Mouse (Mus musculus): Measurements from ENCODE around the gene Klhl30. TPM values are rescaled to one million over a fixed set of nuclear protein-coding genes. Genes with fewer than 3 reads are reported as not detected.

The Klhl30 gene
- polyA plus RNA-seq, 1 experiment from 2014 or later = 0.53 TPM

DNA sequence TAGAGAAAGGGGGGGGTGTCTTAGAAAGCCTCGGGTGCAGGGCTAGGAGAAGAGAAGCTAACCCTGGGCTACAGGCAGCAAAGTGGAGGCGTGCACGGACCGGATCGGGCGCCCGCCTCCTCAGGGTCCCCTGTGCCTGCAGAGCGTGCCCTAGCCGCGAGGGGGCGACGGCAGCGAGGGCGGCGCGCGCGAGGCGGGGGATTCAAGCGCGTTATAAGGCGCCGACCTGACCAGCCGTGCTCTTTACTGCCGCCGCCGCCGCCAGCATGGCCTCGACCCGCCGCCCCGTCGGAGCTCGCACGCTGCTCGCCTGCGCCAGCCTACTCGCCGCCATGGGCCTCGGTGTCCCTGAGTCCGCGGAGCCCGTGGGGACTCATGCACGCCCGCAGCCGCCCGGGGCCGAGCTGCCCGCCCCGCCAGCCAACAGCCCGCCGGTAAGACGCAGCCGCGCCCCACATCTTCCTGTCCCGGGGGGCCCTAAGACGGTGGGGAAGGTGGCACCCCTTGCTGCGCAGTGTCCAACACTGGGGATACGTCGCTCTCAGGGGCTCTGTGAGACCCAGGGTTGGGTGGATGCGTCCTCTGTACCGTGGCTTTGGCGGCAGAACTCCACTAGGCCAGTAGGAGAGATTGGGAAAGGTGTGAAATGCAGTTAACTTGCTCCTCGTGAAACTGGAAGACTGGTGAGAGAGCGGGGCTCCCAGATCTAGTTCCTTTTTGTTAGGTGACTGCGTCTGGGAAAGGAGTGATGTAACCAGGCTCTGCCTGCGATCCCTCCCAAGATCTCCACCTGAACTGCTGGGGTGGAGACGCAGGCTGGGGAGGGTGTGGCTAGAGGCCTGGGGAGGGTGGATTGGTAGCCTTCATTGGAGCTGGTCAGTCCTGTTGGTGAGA, 15.6 kb downstream of the Klhl30 start, which contains the start of gene Erfe:
Gene Erfe (plus strand): TSS at position 216 of the 894 bp plus-strand sequence.
- Histone ChIP-seq H3K4me1 (peaks cover 18% of the 10 kb centered on the region), H3K27ac (no peak within 1 kb of the TSS), H3K4me3 (replicated peaks) (peak within 1 kb of the TSS; percentile 50), H3K9ac (peak within 1 kb of the TSS; percentile 48), H3K27me3 (no peaks in the 10 kb centered on the region), H3K36me3 (peaks cover 20% of the 10 kb centered on the region), H3K9me3 (replicated peaks) (peaks cover 6% of the 10 kb centered on the region; the same call in 1 of the 2 replicates), H3K4me2 (peak within 1 kb of the TSS; percentile 87)
- WGBS = 2% methylated on average over 68 of the region's 68 CpGs
- peak; percentile 72 for ATAC-seq (replicated peaks; ENCODE audit: low FRiP score)

GRCm38 (mm10) chr1:91367295-91367694, 16.5 kb downstream of the Klhl30 start:
- Histone ChIP-seq H3K27me3 (no peaks in the 10 kb centered on the region), H3K4me3 (replicated peaks) (no peak overlapping the region), H3K27ac (no peak overlapping the region), H3K9ac (no peak overlapping the region), H3K36me3 (peaks cover 28% of the 10 kb centered on the region), H3K9me3 (replicated peaks) (peaks cover 6% of the 10 kb centered on the region; the same call in 1 of the 2 replicates), H3K4me1 (peaks cover 18% of the 10 kb centered on the region), H3K4me2 (peak overlapping the region; percentile 87)
- 95% methylated on average over 3 of the region's 3 CpGs for WGBS
- no peak for ATAC-seq (replicated peaks; ENCODE audit: low FRiP score)

DNA sequence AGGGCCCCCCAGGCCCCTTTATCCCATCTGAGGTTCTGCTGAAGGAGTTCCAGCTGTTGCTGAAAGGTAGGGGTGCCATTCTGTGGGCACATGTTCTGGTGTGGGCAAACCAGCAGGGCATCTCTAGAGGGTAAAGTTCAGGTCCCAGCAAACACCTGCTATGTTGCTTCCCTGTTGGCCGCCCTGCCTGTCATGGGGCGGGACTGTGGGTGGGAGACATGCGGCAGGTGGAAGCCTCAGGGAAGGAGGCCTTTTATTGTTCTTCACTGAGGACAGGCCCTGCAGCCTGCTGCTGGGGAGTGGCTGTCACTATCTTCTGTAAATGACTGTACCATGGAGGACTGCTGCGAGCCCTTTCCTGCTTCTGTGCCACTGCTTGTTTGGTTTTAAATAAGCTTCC, 18.6 kb downstream of the Klhl30 start:
- Histone ChIP-seq H3K36me3 (peaks cover 49% of the 10 kb centered on the region), H3K4me3 (replicated peaks) (no peak overlapping the region), H3K27ac (no peak overlapping the region), H3K4me1 (peaks cover 18% of the 10 kb centered on the region), H3K27me3 (no peaks in the 10 kb centered on the region), H3K9me3 (replicated peaks) (peaks cover 1% of the 10 kb centered on the region; the same call in 1 of the 2 replicates), H3K9ac (no peak overlapping the region), H3K4me2 (no peak overlapping the region)
- 69% methylated on average over 4 of the region's 4 CpGs for WGBS
- no peak for ATAC-seq (replicated peaks; ENCODE audit: low FRiP score)

- Histone ChIP-seq H3K27ac (no peak overlapping the region), H3K4me3 (replicated peaks) (no peak overlapping the region), H3K9ac (no peak overlapping the region), H3K4me1 (peaks cover 18% of the 10 kb centered on the region), H3K9me3 (replicated peaks) (no peaks in the 10 kb centered on the region), H3K4me2 (no peak overlapping the region), H3K27me3 (no peaks in the 10 kb centered on the region), H3K36me3 (peaks cover 56% of the 10 kb centered on the region)
- no peak for ATAC-seq (replicated peaks; ENCODE audit: low FRiP score)
- 85% methylated on average over 23 of the region's 23 CpGs for WGBS
Measured at GRCm38 (mm10) chr1:91370055-91370454, 19.2 kb downstream of the Klhl30 start.

DNA sequence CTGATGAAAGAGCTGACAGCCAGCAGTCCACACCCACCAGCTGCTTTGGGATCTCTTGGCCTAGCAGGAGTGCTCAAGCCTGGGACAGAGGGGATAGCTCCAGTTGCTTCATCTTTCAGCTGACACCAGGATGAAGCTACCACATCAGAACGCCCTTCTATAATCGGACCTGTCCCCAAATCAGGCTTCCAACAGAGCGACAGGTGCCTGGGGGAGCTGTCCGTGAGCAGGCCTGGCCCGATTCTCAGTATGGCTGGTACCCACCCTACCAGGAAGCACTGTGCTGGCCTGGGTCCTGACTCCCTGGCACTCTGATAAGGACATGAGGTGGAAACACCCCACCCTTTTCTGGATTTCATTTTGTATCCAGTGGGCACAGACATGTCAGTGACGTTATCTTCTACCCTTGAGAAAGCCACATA, 22.6 kb downstream of the Klhl30 start:
- H3K9ac ChIP-seq = no peak overlapping the region
- H3K27ac ChIP-seq = no peak overlapping the region
- H3K27me3 ChIP-seq = no peaks in the 10 kb centered on the region
- 91% methylated on average over 6 of the region's 6 CpGs for WGBS
- no peak overlapping the region for H3K4me2 ChIP-seq
- no peak overlapping the region for H3K4me3 ChIP-seq (replicated peaks)
- H3K9me3 ChIP-seq (replicated peaks) = no peaks in the 10 kb centered on the region
- no peak for ATAC-seq (replicated peaks; ENCODE audit: low FRiP score)
- peaks cover 90% of the 10 kb centered on the region for H3K36me3 ChIP-seq
- no peaks in the 10 kb centered on the region for H3K4me1 ChIP-seq

- Histone ChIP-seq H3K27ac (no peak overlapping the region), H3K4me2 (no peak overlapping the region), H3K36me3 (peaks cover 96% of the 10 kb centered on the region), H3K27me3 (no peaks in the 10 kb centered on the region), H3K4me1 (no peaks in the 10 kb centered on the region), H3K4me3 (replicated peaks) (no peak overlapping the region), H3K9me3 (replicated peaks) (no peaks in the 10 kb centered on the region), H3K9ac (no peak overlapping the region)
- peak; percentile 43; the same call in 1 of the 2 replicates for ATAC-seq (replicated peaks; ENCODE audit: low FRiP score)
- WGBS = 61% methylated on average over 7 of the region's 7 CpGs
Measured at GRCm38 (mm10) chr1:91380453-91381090, 29.8 kb downstream of the Klhl30 start.

GRCm38 (mm10) chr1:91381091-91381471, 30.3 kb downstream of the Klhl30 start:
- Histone ChIP-seq H3K4me2 (no peak overlapping the region), H3K4me3 (replicated peaks) (no peak overlapping the region), H3K4me1 (no peaks in the 10 kb centered on the region), H3K27me3 (no peaks in the 10 kb centered on the region), H3K9ac (no peak overlapping the region), H3K27ac (no peak overlapping the region), H3K9me3 (replicated peaks) (no peaks in the 10 kb centered on the region), H3K36me3 (peaks cover 94% of the 10 kb centered on the region)
- WGBS = 92% methylated on average over 4 of the region's 4 CpGs
- no peak for ATAC-seq (replicated peaks; ENCODE audit: low FRiP score)

GRCm38 (mm10) chr1:91390369-91390768, 39.6 kb downstream of the Klhl30 start:
- no peak overlapping the region for H3K4me3 ChIP-seq (replicated peaks)
- H3K27ac ChIP-seq = no peak overlapping the region
- no peak for ATAC-seq (replicated peaks; ENCODE audit: low FRiP score)
- H3K4me2 ChIP-seq = no peak overlapping the region
- H3K4me1 ChIP-seq = no peaks in the 10 kb centered on the region
- 94% methylated on average over 5 of the region's 5 CpGs for WGBS
- no peak overlapping the region for H3K9ac ChIP-seq
- H3K9me3 ChIP-seq (replicated peaks) = no peaks in the 10 kb centered on the region
- peaks cover 87% of the 10 kb centered on the region for H3K36me3 ChIP-seq
- no peaks in the 10 kb centered on the region for H3K27me3 ChIP-seq

GRCm38 (mm10) chr1:91397927-91398259, 47.1 kb downstream of the Klhl30 start:
- under 1% methylated on average over 12 of the region's 12 CpGs for WGBS
- peak overlapping the region; percentile 87 for H3K27ac ChIP-seq
- H3K27me3 ChIP-seq = no peaks in the 10 kb centered on the region
- peak overlapping the region; percentile 88 for H3K4me2 ChIP-seq
- no peak for ATAC-seq (replicated peaks; ENCODE audit: low FRiP score)
- peak overlapping the region; percentile 95 for H3K9ac ChIP-seq
- H3K4me1 ChIP-seq = peaks cover 20% of the 10 kb centered on the region
- peak overlapping the region; percentile 95 for H3K4me3 ChIP-seq (replicated peaks)
- peaks cover 23% of the 10 kb centered on the region for H3K36me3 ChIP-seq
- H3K9me3 ChIP-seq (replicated peaks) = no peaks in the 10 kb centered on the region

GRCm38 (mm10) chr1:91398260-91399062, 47.6 kb downstream of the Klhl30 start, which contains the start of gene Ilkap:
TSS of gene Ilkap (minus strand) at chr1:91398815.
- WGBS = under 1% methylated on average over 61 of the region's 91 CpGs

DNA sequence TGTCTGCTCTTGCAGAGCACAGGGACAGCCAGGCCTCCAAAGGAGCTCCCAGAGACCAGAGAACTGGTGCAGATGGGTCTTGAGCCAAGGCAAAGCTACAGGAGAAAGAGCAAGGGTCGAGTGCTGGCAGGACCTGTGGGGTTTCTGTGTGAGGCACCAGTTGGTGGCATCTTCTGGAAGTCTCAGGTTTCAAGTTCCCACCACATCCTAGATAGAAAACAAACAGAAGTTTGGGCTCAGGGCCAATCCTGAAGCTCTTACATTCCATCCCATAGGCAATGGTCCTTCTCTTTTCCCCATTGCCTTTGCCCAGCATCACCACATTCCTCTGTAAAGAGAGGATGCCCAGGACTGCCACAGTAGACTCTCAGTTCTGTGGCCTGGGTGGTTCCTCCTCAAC, 54.2 kb downstream of the Klhl30 start:
- Histone ChIP-seq H3K9ac (no peak overlapping the region), H3K36me3 (no peaks in the 10 kb centered on the region), H3K4me2 (no peak overlapping the region), H3K27ac (no peak overlapping the region), H3K4me1 (0 out of 2 replicates have a peak, but pooled peaks cover 4% of the 10 kb centered on the region), H3K4me3 (replicated peaks) (no peak overlapping the region), H3K9me3 (replicated peaks) (no peaks in the 10 kb centered on the region), H3K27me3 (no peaks in the 10 kb centered on the region)
- no peak for ATAC-seq (replicated peaks; ENCODE audit: low FRiP score)
- WGBS = 17% methylated on average over 1 of the region's 1 CpGs

More at GRCm38 (mm10) chr1:91398260-91399062, 47.6 kb downstream of the Klhl30 start, which contains the start of gene Ilkap:
- Histone ChIP-seq H3K36me3 (peaks cover 18% of the 10 kb centered on the region), H3K9ac (peak within 1 kb of the TSS; percentile 95), H3K4me3 (replicated peaks) (peak within 1 kb of the TSS; percentile 95), H3K27ac (peak within 1 kb of the TSS; percentile 87), H3K27me3 (no peaks in the 10 kb centered on the region), H3K4me2 (peak within 1 kb of the TSS; percentile 88), H3K4me1 (peaks cover 20% of the 10 kb centered on the region), H3K9me3 (replicated peaks) (no peaks in the 10 kb centered on the region)
- ATAC-seq (replicated peaks; ENCODE audit: low FRiP score) = peak; percentile 97

All from kidney, embryonic 15.5 days (tissue).